Mouse (Mus musculus): ENCODE results near the gene Cyp2c23.

DNA sequence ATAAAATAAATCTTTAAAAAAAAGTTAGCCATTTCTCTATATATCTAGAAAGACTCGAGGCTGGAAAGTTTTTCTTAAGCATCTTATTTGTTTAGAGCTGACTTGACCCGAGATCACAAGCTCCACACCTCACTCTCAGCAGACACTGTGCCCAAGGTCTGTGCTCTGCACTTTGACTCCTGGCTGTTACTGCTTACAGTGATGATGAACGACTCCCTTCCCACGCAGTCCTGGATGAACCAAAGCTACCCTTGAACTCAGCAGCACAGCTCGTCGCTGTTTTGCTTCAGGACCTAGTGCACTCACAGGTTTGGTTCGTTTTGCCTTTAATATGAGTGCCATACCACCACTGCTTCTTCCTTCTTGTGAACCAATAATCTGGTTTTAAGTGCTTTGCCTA is 34.8 kb upstream of the Cyp2c23 start:
- TF ChIP-seq CTCF (conservative IDR thresholded peaks at IDR 0.05; ENCODE audit: insufficient read depth, insufficient read length, low read depth, low read length): no peak
- no peak for TF ChIP-seq POLR2A (IDR thresholded peaks at IDR 0.05; ENCODE audit: low read depth, low read length)
